Mouse (Mus musculus): ENCODE measurements around the gene Ptprt. TPM values are rescaled to one million over a fixed set of nuclear protein-coding genes. Genes with fewer than 3 reads are reported as not detected.

Gene Ptprt
- 0.61 and 0.62 TPM in 2 replicates for polyA plus RNA-seq (2014; fragmentation: Nextera tagmentation; extraction: Ambion mirVana)

DNA sequence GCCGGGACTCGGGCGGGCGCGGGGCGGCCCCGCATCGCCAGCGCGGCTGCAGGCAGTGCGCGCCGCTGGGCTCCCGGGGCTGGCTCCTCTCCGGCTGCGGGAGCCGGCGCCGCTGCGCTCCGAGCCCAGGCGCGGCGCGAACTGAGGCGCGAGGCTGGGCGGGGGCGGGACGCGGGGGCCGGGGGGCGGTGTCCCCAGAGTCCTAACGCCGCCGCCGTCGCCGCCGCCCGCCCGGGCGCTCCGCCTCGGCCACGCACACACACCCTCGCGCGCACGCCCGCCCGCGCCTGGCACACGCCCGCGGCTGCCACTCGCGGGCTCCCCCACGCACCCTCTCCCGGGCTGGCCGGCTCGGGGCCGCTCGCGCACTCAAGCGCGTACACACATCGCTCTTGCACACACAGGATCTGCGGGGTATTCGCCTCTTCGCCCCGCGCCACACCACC lies at the start of gene Ptprt:
TSS of gene Ptprt (minus strand) at position 207 of the 446 bp plus-strand sequence.
- Histone ChIP-seq H3K27me3 (ENCODE audit: control insufficient read depth, insufficient read depth, low read length) (peaks cover 67% of the 10 kb centered on the region), H3K4me2 (ENCODE audit: low read length) (peak within 1 kb of the TSS; percentile 97), H3K4me3 (ENCODE audit: control insufficient read depth in 1 of 2, insufficient read depth in 1 of 2, low read depth in 1 of 2, low read length in 2 of 2) (peak within 1 kb of the TSS; percentile 50 to 55), H3K9me3 (ENCODE audit: control insufficient read depth, low read length) (no peaks in the 10 kb centered on the region), H3K4me1 (ENCODE audit: control insufficient read depth in 2 of 2, insufficient read depth in 2 of 2, low read length in 2 of 2) (peaks cover 0 to 19% of the 10 kb centered on the region in 2 experiments; a peak in 3 of 4 replicates), H3K27ac (replicated peaks in 1 of 2; ENCODE audit: control insufficient read depth in 1 of 2, insufficient read depth in 1 of 2, low read depth in 2 of 2, low read length in 2 of 2) (no peak within 1 kb of the TSS), H3K9ac (ENCODE audit: low read length) (peak within 1 kb of the TSS; percentile 46), H3K36me3 (ENCODE audit: control insufficient read depth, insufficient read depth, low read length) (no peaks in the 10 kb centered on the region)
- 1% methylated on average over 29 of the region's 73 CpGs for WGBS
- no peak for ATAC-seq (ENCODE audit: insufficient number of reproducible peaks, insufficient read depth, low FRiP score, low read depth)

DNA sequence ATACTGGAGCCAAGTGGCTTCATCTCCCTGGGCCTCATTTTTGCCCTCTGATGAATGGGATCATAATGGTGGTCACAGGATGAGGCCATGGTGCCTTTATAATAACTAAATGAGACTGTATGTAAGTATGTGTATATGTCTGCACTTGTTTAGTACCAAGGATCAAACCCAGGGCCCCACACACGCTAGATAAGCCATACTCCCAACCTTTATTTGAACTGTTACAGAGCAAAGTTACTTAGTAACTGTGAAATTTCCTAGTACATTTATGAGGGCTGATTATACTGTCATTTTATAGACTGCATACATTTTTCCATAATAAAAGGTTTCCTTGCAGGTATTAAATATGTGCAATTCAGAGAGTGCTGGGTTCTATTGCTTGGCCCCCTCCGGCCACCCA lies 49.5 kb upstream of the Ptprt start:
- Histone ChIP-seq H3K9ac (ENCODE audit: low read length) (no peak overlapping the region), H3K36me3 (ENCODE audit: control insufficient read depth, insufficient read depth, low read length) (no peaks in the 10 kb centered on the region), H3K9me3 (ENCODE audit: control insufficient read depth, low read length) (no peaks in the 10 kb centered on the region), H3K4me3 (ENCODE audit: control insufficient read depth in 1 of 2, insufficient read depth in 1 of 2, low read depth in 1 of 2, low read length in 2 of 2) (no peak overlapping the region), H3K27me3 (ENCODE audit: control insufficient read depth, insufficient read depth, low read length) (no peaks in the 10 kb centered on the region), H3K4me2 (ENCODE audit: low read length) (no peak overlapping the region), H3K4me1 (ENCODE audit: control insufficient read depth in 2 of 2, insufficient read depth in 2 of 2, low read length in 2 of 2) (no peaks in the 10 kb centered on the region), H3K27ac (replicated peaks in 1 of 2; ENCODE audit: control insufficient read depth in 1 of 2, insufficient read depth in 1 of 2, low read depth in 2 of 2, low read length in 2 of 2) (no peak overlapping the region)
- no peak for ATAC-seq (ENCODE audit: insufficient number of reproducible peaks, insufficient read depth, low FRiP score, low read depth)
- 60% methylated on average over 2 of the region's 2 CpGs for WGBS

DNA sequence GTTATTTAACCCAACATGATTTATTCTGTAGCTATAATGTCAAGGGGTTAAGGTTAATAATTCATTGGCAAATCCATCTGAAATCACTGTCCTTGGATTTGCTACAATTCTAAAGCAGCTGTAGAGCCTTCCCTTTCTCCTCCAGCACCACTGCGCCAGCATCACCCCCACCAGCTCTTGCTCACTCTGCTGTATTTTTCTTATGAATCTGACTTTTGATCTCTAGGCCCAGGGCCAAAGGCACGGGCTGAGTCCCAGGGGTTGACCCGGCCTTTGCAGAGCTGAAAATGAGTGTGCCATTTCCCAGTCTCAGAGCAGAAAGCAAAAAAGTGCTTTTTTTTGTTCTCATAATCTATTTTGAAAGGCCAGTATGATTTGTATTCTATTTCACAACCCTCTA lies 38.7 kb upstream of the Ptprt start:
- H3K4me2 ChIP-seq (ENCODE audit: low read length): no peak overlapping the region
- H3K9me3 ChIP-seq (ENCODE audit: control insufficient read depth, low read length): no peaks in the 10 kb centered on the region
- H3K4me1 ChIP-seq (ENCODE audit: control insufficient read depth in 2 of 2, insufficient read depth in 2 of 2, low read length in 2 of 2): peaks cover 3 to 4% of the 10 kb centered on the region in 2 experiments; a peak in 1 of 4 replicates
- H3K4me3 ChIP-seq (ENCODE audit: control insufficient read depth in 1 of 2, insufficient read depth in 1 of 2, low read depth in 1 of 2, low read length in 2 of 2): no peak overlapping the region
- no peak overlapping the region for H3K9ac ChIP-seq (ENCODE audit: low read length)
- ATAC-seq (ENCODE audit: insufficient number of reproducible peaks, insufficient read depth, low FRiP score, low read depth): no peak
- no peak overlapping the region for H3K27ac ChIP-seq (replicated peaks in 1 of 2; ENCODE audit: control insufficient read depth in 1 of 2, insufficient read depth in 1 of 2, low read depth in 2 of 2, low read length in 2 of 2)
- H3K36me3 ChIP-seq (ENCODE audit: control insufficient read depth, insufficient read depth, low read length): no peaks in the 10 kb centered on the region
- WGBS: 85% methylated on average over 3 of the region's 3 CpGs
- no peaks in the 10 kb centered on the region for H3K27me3 ChIP-seq (ENCODE audit: control insufficient read depth, insufficient read depth, low read length)

DNA sequence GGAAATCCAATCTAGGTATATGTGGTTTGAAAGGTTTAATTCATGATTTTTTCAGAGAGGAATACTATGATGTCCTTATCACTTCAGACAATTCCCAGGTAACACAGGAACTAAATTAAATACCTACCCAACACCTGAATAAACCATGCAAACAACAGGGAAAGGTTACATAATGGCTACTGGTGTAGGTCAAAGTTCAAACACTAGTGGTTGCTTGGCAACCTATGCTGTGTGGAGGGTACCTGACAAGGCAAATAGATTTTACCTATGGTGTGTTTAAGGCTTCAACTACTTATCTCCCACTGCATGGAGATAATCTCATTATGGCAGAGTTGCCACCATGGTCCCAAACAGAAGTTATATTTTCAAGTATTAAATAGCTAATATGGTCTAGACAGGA lies 38.1 kb upstream of the Ptprt start:
- Histone ChIP-seq H3K9me3 (ENCODE audit: control insufficient read depth, low read length) (no peaks in the 10 kb centered on the region), H3K36me3 (ENCODE audit: control insufficient read depth, insufficient read depth, low read length) (no peaks in the 10 kb centered on the region), H3K4me2 (ENCODE audit: low read length) (no peak overlapping the region), H3K27ac (replicated peaks in 1 of 2; ENCODE audit: control insufficient read depth in 1 of 2, insufficient read depth in 1 of 2, low read depth in 2 of 2, low read length in 2 of 2) (no peak overlapping the region), H3K4me1 (ENCODE audit: control insufficient read depth in 2 of 2, insufficient read depth in 2 of 2, low read length in 2 of 2) (peaks cover 3 to 4% of the 10 kb centered on the region in 2 experiments; a peak in 1 of 4 replicates), H3K27me3 (ENCODE audit: control insufficient read depth, insufficient read depth, low read length) (no peaks in the 10 kb centered on the region), H3K9ac (ENCODE audit: low read length) (no peak overlapping the region), H3K4me3 (ENCODE audit: control insufficient read depth in 1 of 2, insufficient read depth in 1 of 2, low read depth in 1 of 2, low read length in 2 of 2) (no peak overlapping the region)
- no peak for ATAC-seq (ENCODE audit: insufficient number of reproducible peaks, insufficient read depth, low FRiP score, low read depth)

DNA sequence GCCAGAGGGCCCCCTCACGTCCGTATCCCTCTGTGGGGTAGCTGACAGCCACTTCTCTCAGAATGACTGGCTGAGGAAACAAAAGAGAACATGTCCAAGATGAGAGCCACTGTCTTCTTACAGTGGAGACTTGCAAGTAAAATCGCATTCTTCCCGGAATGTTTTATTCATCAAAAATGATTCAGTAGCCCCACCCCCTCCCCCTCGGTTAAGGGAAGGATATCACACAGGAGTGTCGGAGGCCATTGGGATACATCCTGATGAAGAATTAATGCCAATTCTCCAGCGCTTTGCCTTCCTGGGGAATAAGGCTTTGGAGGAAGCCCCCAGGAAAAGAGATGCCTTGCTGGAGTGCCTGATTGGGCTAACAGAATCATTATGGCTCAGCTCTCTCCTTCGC lies 37.1 kb upstream of the Ptprt start:
- Histone ChIP-seq H3K27me3 (ENCODE audit: control insufficient read depth, insufficient read depth, low read length) (no peaks in the 10 kb centered on the region), H3K9ac (ENCODE audit: low read length) (no peak overlapping the region), H3K36me3 (ENCODE audit: control insufficient read depth, insufficient read depth, low read length) (no peaks in the 10 kb centered on the region), H3K9me3 (ENCODE audit: control insufficient read depth, low read length) (no peaks in the 10 kb centered on the region), H3K4me1 (ENCODE audit: control insufficient read depth in 2 of 2, insufficient read depth in 2 of 2, low read length in 2 of 2) (peaks cover 3 to 4% of the 10 kb centered on the region in 2 experiments; a peak in 1 of 4 replicates), H3K4me3 (ENCODE audit: control insufficient read depth in 1 of 2, insufficient read depth in 1 of 2, low read depth in 1 of 2, low read length in 2 of 2) (no peak overlapping the region), H3K4me2 (ENCODE audit: low read length) (peak overlapping the region; percentile 7; the same call in 1 of the 2 replicates), H3K27ac (replicated peaks in 1 of 2; ENCODE audit: control insufficient read depth in 1 of 2, insufficient read depth in 1 of 2, low read depth in 2 of 2, low read length in 2 of 2) (no peak overlapping the region)
- 50% methylated on average over 8 of the region's 8 CpGs for WGBS
- ATAC-seq (ENCODE audit: insufficient number of reproducible peaks, insufficient read depth, low FRiP score, low read depth): no peak

DNA sequence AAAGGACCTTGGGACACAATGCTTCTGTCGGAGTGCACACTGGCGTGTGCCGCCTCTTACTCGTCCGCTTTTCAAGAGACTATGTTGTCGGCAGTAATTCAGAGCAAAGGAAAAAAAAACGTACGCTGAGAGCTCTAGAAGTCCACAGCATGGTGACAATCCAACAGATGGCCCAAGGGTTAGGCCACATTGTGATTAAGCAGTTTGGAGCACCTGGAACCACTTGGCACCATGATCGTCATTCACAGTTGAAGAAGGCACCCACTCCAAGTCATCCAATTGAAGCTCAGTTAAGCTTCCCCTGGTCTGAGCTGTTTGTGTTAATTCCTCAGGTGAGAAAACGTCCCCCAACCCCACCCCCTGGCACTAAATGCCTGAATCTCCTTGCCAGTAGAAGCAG lies 36.2 kb upstream of the Ptprt start:
- Histone ChIP-seq H3K9ac (ENCODE audit: low read length) (no peak overlapping the region), H3K9me3 (ENCODE audit: control insufficient read depth, low read length) (no peaks in the 10 kb centered on the region)
- WGBS: 81% methylated on average over 10 of the region's 10 CpGs

DNA sequence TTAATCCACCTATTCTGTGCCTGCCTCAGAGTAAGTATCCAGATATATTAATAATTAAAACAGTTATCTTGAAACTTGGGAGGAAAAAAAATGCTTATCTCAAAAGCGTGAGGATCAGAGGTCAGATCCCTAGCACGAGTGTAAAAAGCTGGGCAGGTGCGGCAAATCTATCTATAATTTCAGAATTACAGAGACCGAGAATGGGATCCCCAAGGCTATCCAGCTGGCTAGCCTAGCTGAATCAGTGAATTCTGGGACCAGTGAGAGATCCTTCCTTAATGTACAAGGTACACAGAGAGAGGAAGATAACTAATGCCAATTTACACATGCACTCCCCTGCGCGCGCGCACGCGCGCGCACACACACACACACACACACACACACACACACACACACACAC lies 31.2 kb upstream of the Ptprt start:
- Histone ChIP-seq H3K27ac (replicated peaks in 1 of 2; ENCODE audit: control insufficient read depth in 1 of 2, insufficient read depth in 1 of 2, low read depth in 2 of 2, low read length in 2 of 2) (no peak overlapping the region), H3K9me3 (ENCODE audit: control insufficient read depth, low read length) (no peaks in the 10 kb centered on the region), H3K36me3 (ENCODE audit: control insufficient read depth, insufficient read depth, low read length) (no peaks in the 10 kb centered on the region), H3K4me1 (ENCODE audit: control insufficient read depth in 2 of 2, insufficient read depth in 2 of 2, low read length in 2 of 2) (no peaks in the 10 kb centered on the region), H3K4me2 (ENCODE audit: low read length) (no peak overlapping the region), H3K27me3 (ENCODE audit: control insufficient read depth, insufficient read depth, low read length) (no peaks in the 10 kb centered on the region), H3K4me3 (ENCODE audit: control insufficient read depth in 1 of 2, insufficient read depth in 1 of 2, low read depth in 1 of 2, low read length in 2 of 2) (no peak overlapping the region), H3K9ac (ENCODE audit: low read length) (no peak overlapping the region)
- WGBS: 95% methylated on average over 12 of the region's 12 CpGs
- no peak for ATAC-seq (ENCODE audit: insufficient number of reproducible peaks, insufficient read depth, low FRiP score, low read depth)

More for the DNA sequence above, 36.2 kb upstream of the Ptprt start:
- H3K4me2 ChIP-seq (ENCODE audit: low read length): no peak overlapping the region
- H3K27me3 ChIP-seq (ENCODE audit: control insufficient read depth, insufficient read depth, low read length): no peaks in the 10 kb centered on the region
- H3K4me3 ChIP-seq (ENCODE audit: control insufficient read depth in 1 of 2, insufficient read depth in 1 of 2, low read depth in 1 of 2, low read length in 2 of 2): no peak overlapping the region
- H3K27ac ChIP-seq (replicated peaks in 1 of 2; ENCODE audit: control insufficient read depth in 1 of 2, insufficient read depth in 1 of 2, low read depth in 2 of 2, low read length in 2 of 2): no peak overlapping the region
- no peaks in the 10 kb centered on the region for H3K36me3 ChIP-seq (ENCODE audit: control insufficient read depth, insufficient read depth, low read length)
- no peak for ATAC-seq (ENCODE audit: insufficient number of reproducible peaks, insufficient read depth, low FRiP score, low read depth)
- H3K4me1 ChIP-seq (ENCODE audit: control insufficient read depth in 2 of 2, insufficient read depth in 2 of 2, low read length in 2 of 2): peaks cover 3 to 4% of the 10 kb centered on the region in 2 experiments; a peak in 1 of 4 replicates

DNA sequence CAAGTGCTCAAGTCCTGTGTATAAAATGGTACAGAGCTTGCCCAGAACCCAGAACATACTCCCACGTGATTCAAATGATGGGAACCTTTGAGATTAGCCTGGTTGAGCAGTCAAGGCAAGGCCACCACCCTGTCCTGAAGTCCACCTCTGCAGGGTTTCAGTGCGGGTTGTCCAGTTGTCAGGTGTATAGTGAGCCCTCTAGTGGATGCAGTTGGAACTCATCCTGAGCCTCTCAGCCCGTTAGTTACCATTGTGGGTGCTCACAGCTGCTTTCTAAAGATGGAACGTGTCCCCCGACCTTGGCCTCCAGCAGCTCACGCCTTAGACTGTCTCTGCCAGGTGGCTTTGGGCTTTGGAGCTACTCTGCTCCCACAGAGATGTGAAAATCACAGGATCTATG lies 21.7 kb upstream of the Ptprt start:
- H3K27me3 ChIP-seq (ENCODE audit: control insufficient read depth, insufficient read depth, low read length): no peaks in the 10 kb centered on the region
- WGBS: 9% methylated on average over 6 of the region's 6 CpGs
- no peaks in the 10 kb centered on the region for H3K36me3 ChIP-seq (ENCODE audit: control insufficient read depth, insufficient read depth, low read length)
- no peaks in the 10 kb centered on the region for H3K9me3 ChIP-seq (ENCODE audit: control insufficient read depth, low read length)
- no peak for ATAC-seq (ENCODE audit: insufficient number of reproducible peaks, insufficient read depth, low FRiP score, low read depth)
- no peak overlapping the region for H3K4me2 ChIP-seq (ENCODE audit: low read length)
- H3K9ac ChIP-seq (ENCODE audit: low read length): no peak overlapping the region
- H3K4me3 ChIP-seq (ENCODE audit: control insufficient read depth in 1 of 2, insufficient read depth in 1 of 2, low read depth in 1 of 2, low read length in 2 of 2): no peak overlapping the region
- H3K27ac ChIP-seq (replicated peaks in 1 of 2; ENCODE audit: control insufficient read depth in 1 of 2, insufficient read depth in 1 of 2, low read depth in 2 of 2, low read length in 2 of 2): no peak overlapping the region
- no peaks in the 10 kb centered on the region for H3K4me1 ChIP-seq (ENCODE audit: control insufficient read depth in 2 of 2, insufficient read depth in 2 of 2, low read length in 2 of 2)

Measured in heart, embryonic 14.5 days (tissue).